Mouse (Mus musculus): ENCODE data around the gene Dzip1l.

DNA sequence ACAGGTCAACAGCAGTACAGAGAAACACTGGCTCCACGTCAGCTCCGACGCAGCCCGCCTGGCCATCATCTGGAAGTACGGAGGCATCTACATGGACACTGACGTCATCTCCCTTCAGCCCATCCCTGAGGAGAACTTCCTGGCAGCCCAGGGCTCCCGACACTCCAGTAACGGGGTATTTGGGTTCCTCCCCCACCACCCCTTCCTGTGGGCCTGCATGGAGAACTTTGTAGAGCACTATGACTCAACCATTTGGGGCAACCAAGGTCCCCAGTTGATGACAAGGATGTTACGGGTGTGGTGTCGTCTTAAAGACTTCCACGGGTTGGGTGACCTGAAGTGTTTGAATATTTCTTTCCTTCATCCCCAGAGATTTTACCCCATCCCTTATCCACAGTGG lies 9.1 kb upstream of the Dzip1l start:
- no peak for TF ChIP-seq CTCF (IDR thresholded peaks at IDR 0.05; ENCODE audit: extremely low read depth, insufficient read depth, low read length)
- no peak for TF ChIP-seq POLR2A (IDR thresholded peaks at IDR 0.05; ENCODE audit: extremely low read depth, insufficient read depth, low read length)
